Mouse (Mus musculus) E14TG2a.4 (cell line): Measurements from ENCODE around the gene Krt5.
A peak's percentile ranks its signal among the peaks of the same experiment; 100 is the strongest.

Source experiments
- H3K27me3 ChIP-seq: 2 replicates; pipeline ENCODE4 v1.6.1; 2014; ENCODE audit warnings: low read length, control low read depth; ENCODE audit not compliant: insufficient read depth
- H3K36me3 ChIP-seq: 2 replicates; pipeline ENCODE4 v1.6.1; 2014; ENCODE audit warnings: low read length, control low read depth; ENCODE audit not compliant: insufficient read depth
- H3K4me1 ChIP-seq: replicated peaks from 2 replicates; pipeline ENCODE4 v1.6.1; 2014; ENCODE audit warnings: low read depth, low read length, control low read depth
- H3K4me3 ChIP-seq: replicated peaks from 2 replicates; pipeline ENCODE4 v1.5.1; 2014; ENCODE audit warnings: mild to moderate bottlenecking, low read length
- H3K9me3 ChIP-seq: 2 replicates; pipeline ENCODE4 v1.6.1; 2014; ENCODE audit warnings: low read length, control low read depth
- CTCF ChIP-seq: conservative IDR thresholded peaks from 2 replicates; pipeline ENCODE4 v1.5.1; 2014; ENCODE audit warnings: low read length
- NANOG ChIP-seq: IDR thresholded peaks from 2 replicates; pipeline ENCODE4 v1.6.1; 2014; ENCODE audit warnings: borderline replicate concordance, low read length, mixed read lengths
- POU5F1 ChIP-seq: IDR thresholded peaks from 2 replicates; pipeline ENCODE4 v1.6.1; 2014; ENCODE audit warnings: low read length, borderline replicate concordance

Krt5 gene

DNA sequence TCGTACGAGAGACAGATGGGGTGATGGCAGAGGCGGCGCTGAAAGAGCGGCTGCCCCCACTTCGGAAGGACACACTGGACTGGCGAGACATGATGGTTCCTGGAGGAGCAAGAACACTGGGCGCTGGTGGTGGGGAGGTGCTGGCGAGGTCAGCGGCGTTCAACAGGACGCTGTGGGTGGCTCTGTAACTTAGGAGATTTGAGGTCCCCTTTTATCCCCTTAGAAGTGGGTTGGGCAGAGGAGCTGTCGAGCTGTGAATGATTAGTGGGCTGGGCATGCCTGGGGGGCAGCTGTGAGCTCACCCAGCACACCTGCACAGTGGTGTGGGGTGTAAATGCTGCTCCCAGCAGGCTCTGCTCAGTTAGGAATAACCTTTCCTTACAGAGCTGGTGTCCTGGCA, at the start of gene Krt5:
Gene Krt5, minus strand, starts transcription at position 179 of the 400 bp plus-strand sequence.
- H3K9me3 ChIP-seq, result no peaks in the 10 kb centered on the region
- no peak within 1 kb of the TSS for H3K4me3 ChIP-seq
- no peaks in the 10 kb centered on the region for H3K36me3 ChIP-seq
- no peak for TF ChIP-seq NANOG
- TF ChIP-seq CTCF, result no peak
- no peak for TF ChIP-seq POU5F1
- peaks cover 10% of the 10 kb centered on the region; the same call in 1 of the 2 replicates for H3K27me3 ChIP-seq
- no peaks in the 10 kb centered on the region for H3K4me1 ChIP-seq

- H3K4me3 ChIP-seq, result peak within 1 kb of the TSS; percentile 75
- H3K4me1 ChIP-seq, result peaks cover 15% of the 10 kb centered on the region
- no peaks in the 10 kb centered on the region for H3K36me3 ChIP-seq
- TF ChIP-seq NANOG (no peak), POU5F1 (no peak), CTCF (no peak)
- peaks cover 32% of the 10 kb centered on the region for H3K27me3 ChIP-seq
- H3K9me3 ChIP-seq, result no peaks in the 10 kb centered on the region
These were observed 30.0 kb upstream of the Krt5 start, which contains the start of gene Krt71 for GRCm38 (mm10) chr15:101742711-101743110. Gene Krt71, minus strand, starts transcription at chr15:101743109.

DNA sequence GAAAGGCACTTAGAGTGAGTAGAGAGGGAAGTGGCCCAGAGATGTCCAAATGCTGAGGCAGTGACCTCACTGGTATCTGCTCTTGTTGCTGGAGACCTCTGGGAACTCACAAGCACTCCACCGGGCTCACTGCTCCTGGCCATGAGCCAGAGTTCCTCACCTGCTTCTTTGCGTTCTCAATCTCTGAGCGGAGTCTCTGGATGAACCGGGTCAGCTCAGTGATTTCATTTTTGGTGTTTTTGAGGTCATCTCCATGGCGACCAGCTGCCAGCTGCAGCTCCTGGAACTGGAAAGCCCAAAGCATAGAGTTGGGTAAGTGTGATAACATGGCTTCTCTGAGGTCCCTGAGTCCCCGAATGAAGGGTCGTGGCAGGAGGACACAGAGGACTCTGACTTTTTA, 25.1 kb upstream of the Krt5 start:
- no peak for TF ChIP-seq CTCF
- no peak for TF ChIP-seq POU5F1
- no peak for TF ChIP-seq NANOG
- Histone ChIP-seq H3K4me3 (no peak overlapping the region), H3K4me1 (peaks cover 3% of the 10 kb centered on the region; the same call in 1 of the 2 replicates), H3K36me3 (no peaks in the 10 kb centered on the region), H3K9me3 (no peaks in the 10 kb centered on the region), H3K27me3 (peaks cover 17% of the 10 kb centered on the region)

DNA sequence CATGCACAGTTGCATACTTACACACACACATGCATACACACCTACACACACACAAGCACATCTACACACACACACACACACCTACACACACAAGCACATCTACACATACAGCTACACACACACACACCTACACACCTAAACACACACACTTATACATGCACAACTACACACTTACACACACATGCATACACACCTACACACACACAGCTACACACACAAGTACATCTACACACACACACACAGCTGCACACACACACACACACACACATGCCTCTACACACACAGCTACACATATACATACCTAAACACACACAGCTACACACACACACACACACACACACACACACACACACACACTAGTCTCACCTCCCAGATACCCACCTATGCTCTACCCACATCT, 18.0 kb upstream of the Krt5 start:
- Histone ChIP-seq H3K4me1 (no peaks in the 10 kb centered on the region), H3K9me3 (no peaks in the 10 kb centered on the region), H3K27me3 (no peaks in the 10 kb centered on the region), H3K4me3 (no peak overlapping the region), H3K36me3 (no peaks in the 10 kb centered on the region)
- no peak for TF ChIP-seq CTCF
- no peak for TF ChIP-seq NANOG
- no peak for TF ChIP-seq POU5F1

DNA sequence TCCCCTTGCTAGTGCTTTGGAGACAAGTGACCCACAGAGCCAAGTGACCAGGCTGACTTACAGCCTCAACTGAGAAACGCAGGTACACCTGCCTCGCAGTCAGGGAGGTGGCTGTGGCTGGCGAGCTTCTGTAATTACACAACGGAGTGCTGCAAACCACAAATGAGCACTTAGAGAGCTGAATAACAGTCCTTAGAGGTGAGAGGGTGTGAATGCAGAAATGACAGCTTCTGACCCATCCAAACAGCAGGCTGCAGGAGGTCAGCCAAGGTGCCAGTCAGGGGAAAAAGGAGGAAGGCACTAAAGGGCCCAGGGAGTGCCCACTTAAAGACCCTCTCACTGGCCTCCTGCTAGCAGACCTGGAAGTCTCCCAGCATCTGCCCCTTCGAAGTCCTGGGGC, 12.0 kb upstream of the Krt5 start:
- Histone ChIP-seq H3K4me1 (no peaks in the 10 kb centered on the region), H3K4me3 (no peak overlapping the region), H3K9me3 (no peaks in the 10 kb centered on the region), H3K36me3 (no peaks in the 10 kb centered on the region), H3K27me3 (no peaks in the 10 kb centered on the region)
- no peak for TF ChIP-seq CTCF
- no peak for TF ChIP-seq POU5F1
- TF ChIP-seq NANOG, result no peak

DNA sequence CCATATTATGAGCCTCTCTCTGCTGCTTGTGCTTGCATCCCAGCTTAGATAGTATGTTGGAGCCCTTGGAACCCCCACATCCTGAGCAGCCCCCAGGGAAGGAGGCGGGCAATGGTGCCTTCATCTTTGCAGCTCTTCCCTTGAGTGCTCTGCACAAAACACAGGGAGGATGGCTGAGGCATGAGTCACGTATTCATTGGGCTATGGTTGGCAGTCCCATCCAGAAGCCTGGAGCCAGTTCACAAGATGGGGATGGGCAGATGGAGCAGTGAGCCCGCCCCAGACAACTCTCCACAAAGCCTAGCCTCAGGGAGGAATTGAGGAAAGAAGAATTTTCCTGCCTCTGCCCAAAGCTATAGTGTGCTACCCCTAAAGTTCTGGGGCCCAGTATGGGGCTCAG, 3.1 kb upstream of the Krt5 start:
- H3K4me1 ChIP-seq, result no peaks in the 10 kb centered on the region
- peaks cover 5% of the 10 kb centered on the region; the same call in 1 of the 2 replicates for H3K27me3 ChIP-seq
- H3K4me3 ChIP-seq, result no peak overlapping the region
- H3K9me3 ChIP-seq, result no peaks in the 10 kb centered on the region
- H3K36me3 ChIP-seq, result no peaks in the 10 kb centered on the region
- TF ChIP-seq CTCF, result no peak
- no peak for TF ChIP-seq NANOG
- no peak for TF ChIP-seq POU5F1

- H3K36me3 ChIP-seq, result no peaks in the 10 kb centered on the region
- H3K9me3 ChIP-seq, result no peaks in the 10 kb centered on the region
- TF ChIP-seq POU5F1, result no peak
- no peak for TF ChIP-seq NANOG
- no peak for TF ChIP-seq CTCF
- no peaks in the 10 kb centered on the region for H3K4me1 ChIP-seq
- no peak overlapping the region for H3K4me3 ChIP-seq
- H3K27me3 ChIP-seq, result peaks cover 5% of the 10 kb centered on the region; the same call in 1 of the 2 replicates
These were observed 1.7 kb upstream of the Krt5 start for GRCm38 (mm10) chr15:101714356-101714755.

GRCm38 (mm10) chr15:101713731-101714130, 1.0 kb upstream of the Krt5 start:
- H3K36me3 ChIP-seq, result no peaks in the 10 kb centered on the region
- TF ChIP-seq CTCF (no peak), NANOG (no peak), POU5F1 (no peak)
- peaks cover 5% of the 10 kb centered on the region; the same call in 1 of the 2 replicates for H3K27me3 ChIP-seq
- no peaks in the 10 kb centered on the region for H3K9me3 ChIP-seq
- no peaks in the 10 kb centered on the region for H3K4me1 ChIP-seq
- no peak overlapping the region for H3K4me3 ChIP-seq

DNA sequence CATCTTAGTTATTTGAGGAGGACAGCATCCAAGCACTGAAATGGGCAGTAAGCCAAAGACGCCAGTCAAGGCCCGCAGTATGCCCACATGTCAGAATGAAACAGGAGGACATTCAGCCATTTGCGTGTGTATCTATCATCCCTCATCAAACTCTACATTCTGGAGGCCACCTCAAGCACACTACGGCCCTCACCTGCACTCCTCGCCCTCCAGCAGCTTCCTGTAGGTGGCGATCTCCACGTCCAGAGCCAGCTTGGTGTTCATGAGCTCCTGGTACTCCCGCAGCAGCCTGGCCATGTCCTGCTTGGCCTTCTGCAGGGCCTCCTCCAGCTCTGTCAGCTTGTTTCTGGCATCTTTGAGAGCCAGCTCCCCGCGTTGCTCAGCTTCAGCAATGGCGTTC, 4.0 kb downstream of the Krt5 start:
- Histone ChIP-seq H3K36me3 (no peaks in the 10 kb centered on the region), H3K9me3 (no peaks in the 10 kb centered on the region), H3K4me1 (no peaks in the 10 kb centered on the region), H3K4me3 (no peak overlapping the region), H3K27me3 (peaks cover 19% of the 10 kb centered on the region; the same call in 1 of the 2 replicates)
- TF ChIP-seq POU5F1 (no peak), NANOG (no peak), CTCF (peak; percentile 27)
